Mouse (Mus musculus) kidney, embryonic 15.5 days (tissue): ENCODE results near the gene Gm20890. TPM values are rescaled to one million over a fixed set of nuclear protein-coding genes. Genes with fewer than 3 reads are reported as not detected.
"Not testable (repeated sequence)": the region's sequence is repeated elsewhere in the genome, so short reads cannot be mapped to it uniquely, and the experiment has no call there.

Experiments used
- ATAC-seq: fragments of 200-750 bp; cut with Nextera tagmentation; replicated peaks from 2 replicates; pipeline ENCODE4 v1.8.0; 2017; ENCODE audit warnings: moderate TSS enrichment; ENCODE audit not compliant: low FRiP score
- H3K27ac ChIP-seq: fragments of 300-500 bp; sonication (generic); 2 replicates; pipeline ENCODE4 v1.5.1; 2015; ENCODE audit warnings: mild to moderate bottlenecking, inconsistent platforms
- H3K27me3 ChIP-seq: fragments of 300-500 bp; sonication (generic); 2 replicates; pipeline ENCODE4 v1.6.1; 2015; ENCODE audit warnings: inconsistent platforms
- H3K36me3 ChIP-seq: fragments of 300-500 bp; sonication (generic); 2 replicates; pipeline ENCODE4 v1.6.1; 2015; ENCODE audit warnings: inconsistent platforms
- H3K4me1 ChIP-seq: fragments of 300-500 bp; sonication (generic); 2 replicates; pipeline ENCODE4 v1.6.1; 2015; ENCODE audit warnings: inconsistent platforms
- H3K4me2 ChIP-seq: fragments of 300-500 bp; sonication (generic); 2 replicates; pipeline ENCODE4 v1.6.1; 2015; ENCODE audit warnings: moderate library complexity, mild to moderate bottlenecking, inconsistent platforms
- H3K4me3 ChIP-seq: fragments of 300-500 bp; sonication (generic); replicated peaks from 2 replicates; pipeline ENCODE4 v1.5.1; 2015; ENCODE audit warnings: mild to moderate bottlenecking, inconsistent platforms
- H3K9ac ChIP-seq: fragments of 300-500 bp; sonication (generic); 2 replicates; pipeline ENCODE4 v1.6.1; 2015; ENCODE audit warnings: mild to moderate bottlenecking, inconsistent platforms
- H3K9me3 ChIP-seq: fragments of 300-500 bp; sonication (generic); replicated peaks from 2 replicates; pipeline ENCODE4 v1.6.1; 2016; ENCODE audit warnings: inconsistent platforms
- WGBS: fragments of 180-500 bp; shearing (Covaris S2); methylation state at CpG from one replicate; pipeline ENCODE4 v1.1.7; 2015; ENCODE audit warnings: mixed read lengths; 5-methylcytosine and 5-hydroxymethylcytosine counted together
- polyA plus RNA-seq: library from polyadenylated mRNA; unstranded; fragments of >200 nt; fragmentation: Nextera tagmentation; extraction: Ambion mirVana; gene quantifications from 2 replicates; pipeline ENCODE4 v1.2.1, GENCODE M21; 2015

The Gm20890 gene
- not detected in 2 replicates for polyA plus RNA-seq

- H3K4me3 ChIP-seq, H3K36me3 ChIP-seq, H3K27ac ChIP-seq, H3K9ac ChIP-seq, H3K27me3 ChIP-seq, H3K4me1 ChIP-seq, H3K9me3 ChIP-seq, H3K4me2 ChIP-seq, ATAC-seq: not testable (repeated sequence)
- no CpG with 5 or more reads among the region's 5 CpGs for whole genome bisulfite sequencing
These were observed at the start of gene Gm20890 for GRCm38 (mm10) chrY:26776699-26777098. Gene Gm20890 (minus strand): TSS chrY:26776799.
